Mouse (Mus musculus) embryonic facial prominence, embryonic 14.5 days (tissue): ENCODE results near the gene Ssh3. TPM values are rescaled to one million over a fixed set of nuclear protein-coding genes. Genes with fewer than 3 reads are reported as not detected.
A peak's percentile ranks its signal among the peaks of the same experiment; 100 is the strongest.

Source experiments
- ATAC-seq: fragments of 200-750 bp; cut with Nextera tagmentation; 2 replicates; pipeline ENCODE4 v1.8.0; 2017; ENCODE audit warnings: low read depth, moderate number of reproducible peaks, moderate TSS enrichment
- DNase-seq: peaks from one replicate; pipeline ENCODE4 v3.0.0-alpha.2; 2015; ENCODE audit warnings: low spot score
- H3K27ac ChIP-seq: fragments of 300-500 bp; sonication (generic); replicated peaks from 2 replicates; pipeline ENCODE4 v1.5.1; 2014; ENCODE audit warnings: low read depth, mild to moderate bottlenecking, low read length, moderate library complexity
- H3K27me3 ChIP-seq: fragments of 300-500 bp; sonication (generic); replicated peaks from 2 replicates; pipeline ENCODE4 v1.6.1; 2014; ENCODE audit warnings: low read length; ENCODE audit not compliant: control insufficient read depth, insufficient read depth
- H3K36me3 ChIP-seq: fragments of 300-500 bp; sonication (generic); 2 replicates; pipeline ENCODE4 v1.6.1; 2014; ENCODE audit warnings: low read length, mixed read lengths; ENCODE audit not compliant: control insufficient read depth, insufficient read depth
- H3K4me1 ChIP-seq: fragments of 300-500 bp; sonication (generic); 2 replicates; pipeline ENCODE4 v1.6.1; 2014; ENCODE audit warnings: antibody characterized with exemption, low read length; ENCODE audit not compliant: control insufficient read depth, insufficient read depth
- H3K4me2 ChIP-seq: fragments of 300-500 bp; sonication (generic); 2 replicates; pipeline ENCODE4 v1.6.1; 2014; ENCODE audit warnings: low read depth, mild to moderate bottlenecking, low read length, moderate library complexity, mixed read lengths
- H3K4me3 ChIP-seq: fragments of 300-500 bp; sonication (generic); 2 replicates; pipeline ENCODE4 v1.5.1; 2014; ENCODE audit warnings: low read depth, mild to moderate bottlenecking, low read length
- H3K9ac ChIP-seq: fragments of 300-500 bp; sonication (generic); 2 replicates; pipeline ENCODE4 v1.6.1; 2014; ENCODE audit warnings: low read depth, mild to moderate bottlenecking, low read length, moderate library complexity, mixed read lengths
- H3K9me3 ChIP-seq: fragments of 300-500 bp; sonication (generic); 2 replicates; pipeline ENCODE4 v1.6.1; 2016; ENCODE audit warnings: low read length; ENCODE audit not compliant: control insufficient read depth
- WGBS: fragments of 180-500 bp; shearing (Covaris S2); extraction: QIAGEN DNeasy Blood & Tissue Kit; methylation state at CpG from one replicate; pipeline ENCODE4 v1.1.7; 2014; 5-methylcytosine and 5-hydroxymethylcytosine counted together
- polyA plus RNA-seq: library from polyadenylated mRNA; unstranded; fragments of >200 nt; fragmentation: Nextera tagmentation; extraction: Ambion mirVana; gene quantifications from 2 replicates; pipeline ENCODE4 v1.2.1, GENCODE M21; 2014

The Ssh3 gene
- polyA plus RNA-seq, 1 experiment from 2014 or later, result 16.6 TPM

GRCm38 (mm10) chr19:4283653-4284052 is 14.7 kb upstream of the Ssh3 start:
- H3K9me3 ChIP-seq, result 0 out of 2 replicates have a peak, but pooled peaks cover 5% of the 10 kb centered on the region
- peak overlapping the region; percentile 63 for H3K4me3 ChIP-seq
- 40% methylated on average over 7 of the region's 7 CpGs for WGBS
- H3K9ac ChIP-seq, result 0 out of 2 replicates have a peak overlapping the region, but pooled peaks have one; percentile 74
- ATAC-seq (no peak), DNase-seq (no peak)
- H3K4me2 ChIP-seq, result peak overlapping the region; percentile 84
- H3K27ac ChIP-seq, result peak overlapping the region; percentile 58; the same call in 1 of the 2 replicates
- no peaks in the 10 kb centered on the region for H3K27me3 ChIP-seq
- peaks cover 10% of the 10 kb centered on the region; the same call in 1 of the 2 replicates for H3K4me1 ChIP-seq
- H3K36me3 ChIP-seq, result peaks cover 52% of the 10 kb centered on the region

GRCm38 (mm10) chr19:4282898-4283553 is 14.0 kb upstream of the Ssh3 start, which contains the start of gene Ankrd13d:
TSS of gene Ankrd13d (minus strand) at chr19:4283137.
- Histone ChIP-seq H3K4me1 (peaks cover 10% of the 10 kb centered on the region; the same call in 1 of the 2 replicates), H3K36me3 (peaks cover 46% of the 10 kb centered on the region), H3K27ac (peak within 1 kb of the TSS; percentile 58), H3K4me3 (peak within 1 kb of the TSS; percentile 63), H3K27me3 (no peaks in the 10 kb centered on the region), H3K4me2 (peak within 1 kb of the TSS; percentile 84), H3K9ac (peak within 1 kb of the TSS; percentile 74), H3K9me3 (0 out of 2 replicates have a peak, but pooled peaks cover 5% of the 10 kb centered on the region)
- WGBS, result 0% methylated on average over 19 of the region's 50 CpGs
- ATAC-seq (peak; percentile 94), DNase-seq (peak; percentile 94)

GRCm38 (mm10) chr19:4280425-4280824 is 11.4 kb upstream of the Ssh3 start:
- ATAC-seq (no peak), DNase-seq (no peak)
- 0 out of 2 replicates have a peak, but pooled peaks cover 9% of the 10 kb centered on the region for H3K9me3 ChIP-seq
- no peak overlapping the region for H3K4me2 ChIP-seq
- no peak overlapping the region for H3K27ac ChIP-seq
- H3K4me3 ChIP-seq, result no peak overlapping the region
- peaks cover 21% of the 10 kb centered on the region for H3K36me3 ChIP-seq
- H3K27me3 ChIP-seq, result no peaks in the 10 kb centered on the region
- H3K9ac ChIP-seq, result no peak overlapping the region
- 97% methylated on average over 9 of the region's 9 CpGs for WGBS
- peaks cover 10% of the 10 kb centered on the region; the same call in 1 of the 2 replicates for H3K4me1 ChIP-seq

- peaks cover 19% of the 10 kb centered on the region; the same call in 1 of the 2 replicates for H3K36me3 ChIP-seq
- H3K27ac ChIP-seq, result no peak overlapping the region
- DNase-seq, result no peak
- no peaks in the 10 kb centered on the region for H3K27me3 ChIP-seq
- 97% methylated on average over 1 of the region's 1 CpGs for WGBS
- peaks cover 10% of the 10 kb centered on the region; the same call in 1 of the 2 replicates for H3K4me1 ChIP-seq
- no peak overlapping the region for H3K9ac ChIP-seq
- no peak overlapping the region for H3K4me3 ChIP-seq
- no peak for ATAC-seq
- 0 out of 2 replicates have a peak, but pooled peaks cover 9% of the 10 kb centered on the region for H3K9me3 ChIP-seq
- no peak overlapping the region for H3K4me2 ChIP-seq
These were observed 10.5 kb upstream of the Ssh3 start for GRCm38 (mm10) chr19:4279487-4279886.

- Histone ChIP-seq H3K27ac (no peak overlapping the region), H3K4me1 (0 out of 2 replicates have a peak, but pooled peaks cover 3% of the 10 kb centered on the region), H3K9me3 (0 out of 2 replicates have a peak, but pooled peaks cover 4% of the 10 kb centered on the region), H3K27me3 (no peaks in the 10 kb centered on the region), H3K4me3 (no peak overlapping the region), H3K36me3 (peaks cover 6% of the 10 kb centered on the region; the same call in 1 of the 2 replicates), H3K9ac (no peak overlapping the region), H3K4me2 (no peak overlapping the region)
- WGBS, result 92% methylated on average over 11 of the region's 11 CpGs
- ATAC-seq (no peak), DNase-seq (no peak)
These were observed 2.0 kb upstream of the Ssh3 start for GRCm38 (mm10) chr19:4270972-4271371.

GRCm38 (mm10) chr19:4270187-4270586 is 1.2 kb upstream of the Ssh3 start:
- 59% methylated on average over 6 of the region's 6 CpGs for WGBS
- H3K27ac ChIP-seq, result no peak overlapping the region
- H3K27me3 ChIP-seq, result no peaks in the 10 kb centered on the region
- peaks cover 6% of the 10 kb centered on the region; the same call in 1 of the 2 replicates for H3K36me3 ChIP-seq
- H3K4me1 ChIP-seq, result 0 out of 2 replicates have a peak, but pooled peaks cover 3% of the 10 kb centered on the region
- no peak overlapping the region for H3K9ac ChIP-seq
- DNase-seq (no peak), ATAC-seq (no peak)
- no peak overlapping the region for H3K4me2 ChIP-seq
- no peak overlapping the region for H3K4me3 ChIP-seq
- H3K9me3 ChIP-seq, result no peaks in the 10 kb centered on the region

- ATAC-seq (no peak), DNase-seq (no peak)
- no peaks in the 10 kb centered on the region for H3K9me3 ChIP-seq
- WGBS, result 74% methylated on average over 4 of the region's 4 CpGs
- H3K27me3 ChIP-seq, result no peaks in the 10 kb centered on the region
- H3K4me1 ChIP-seq, result 0 out of 2 replicates have a peak, but pooled peaks cover 3% of the 10 kb centered on the region
- H3K9ac ChIP-seq, result no peak overlapping the region
- no peak overlapping the region for H3K4me2 ChIP-seq
- H3K27ac ChIP-seq, result no peak overlapping the region
- H3K36me3 ChIP-seq, result peaks cover 2% of the 10 kb centered on the region; the same call in 1 of the 2 replicates
- H3K4me3 ChIP-seq, result no peak overlapping the region
These were observed 3.0 kb downstream of the Ssh3 start for GRCm38 (mm10) chr19:4265956-4266355.

- ATAC-seq, result no peak
- no peaks in the 10 kb centered on the region for H3K36me3 ChIP-seq
- H3K27ac ChIP-seq, result no peak overlapping the region
- no peak overlapping the region for H3K9ac ChIP-seq
- no peak for DNase-seq
- no peak overlapping the region for H3K4me3 ChIP-seq
- WGBS, result 95% methylated on average over 6 of the region's 6 CpGs
- H3K27me3 ChIP-seq, result no peaks in the 10 kb centered on the region
- 0 out of 2 replicates have a peak, but pooled peaks cover 3% of the 10 kb centered on the region for H3K4me1 ChIP-seq
- no peaks in the 10 kb centered on the region for H3K9me3 ChIP-seq
- no peak overlapping the region for H3K4me2 ChIP-seq
These were observed 4.7 kb downstream of the Ssh3 start for GRCm38 (mm10) chr19:4264171-4264780.
